Mouse (Mus musculus) small intestine, adult 2 months (tissue): ENCODE data around the gene 1700014D04Rik. TPM values are rescaled to one million over a fixed set of nuclear protein-coding genes. Genes with fewer than 3 reads are reported as not detected.
"Not testable (repeated sequence)": the region's sequence is repeated elsewhere in the genome, so short reads cannot be mapped to it uniquely, and the experiment has no call there.

Experiments
- H3K27ac ChIP-seq: fragments of 200-500 bp; 2 replicates; pipeline ENCODE4 v1.5.1; 2012; ENCODE audit warnings: low read depth, low read length, control low read depth, inconsistent platforms; ENCODE audit not compliant: insufficient read depth
- H3K27me3 ChIP-seq: fragments of 200-500 bp; 2 replicates; pipeline ENCODE4 v1.6.1; 2012; ENCODE audit warnings: mild to moderate bottlenecking, moderate library complexity, low read length, inconsistent platforms; ENCODE audit not compliant: control insufficient read depth, insufficient read depth
- H3K36me3 ChIP-seq: fragments of 200-500 bp; 2 replicates; pipeline ENCODE4 v1.6.1; 2012; ENCODE audit warnings: mild to moderate bottlenecking, low read length, control low read depth, inconsistent platforms; ENCODE audit not compliant: control insufficient read depth, insufficient read depth
- H3K4me1 ChIP-seq: fragments of 200-500 bp; 2 replicates; pipeline ENCODE4 v1.6.1; 2012; ENCODE audit warnings: low read length, inconsistent platforms, mixed read lengths; ENCODE audit not compliant: control insufficient read depth, insufficient read depth, insufficient read length
- H3K4me3 ChIP-seq: fragments of 200-500 bp; 2 replicates; pipeline ENCODE4 v1.5.1; 2012; ENCODE audit warnings: low read depth, mild to moderate bottlenecking, control low read depth, inconsistent platforms, low read length, moderate library complexity
- CTCF ChIP-seq: fragments of 200-500 bp; IDR thresholded peaks from 2 replicates; pipeline ENCODE4 v1.5.1; 2012; ENCODE audit warnings: low read depth, mild to moderate bottlenecking, control low read depth, inconsistent platforms, low read length, moderate library complexity, mixed read lengths; ENCODE audit not compliant: insufficient replicate concordance, insufficient read length; ENCODE audit errors: extremely low read depth
- POLR2A ChIP-seq: fragments of 200-500 bp; IDR thresholded peaks from 2 replicates; pipeline ENCODE4 v1.6.1; 2012; ENCODE audit warnings: low read depth, mild to moderate bottlenecking, control low read depth, inconsistent platforms, low read length, moderate library complexity
- WGBS: fragments of 180-500 bp; shearing (Covaris S2); methylation state at CpG from one replicate; pipeline ENCODE4 v1.1.7; 2018; 5-methylcytosine and 5-hydroxymethylcytosine counted together
- polyA plus RNA-seq: library from polyadenylated mRNA; depleted of rRNA; stranded (reverse); fragments of >200 nt; gene quantifications from 2 replicates; pipeline ENCODE4 v1.2.3, GENCODE M21; 2012; rRNA removed

Gene 1700014D04Rik
- polyA plus RNA-seq, 1 experiment = not detected

GRCm38 (mm10) chr13:59703514-59703913 lies 43.0 kb downstream of the 1700014D04Rik start:
- Histone ChIP-seq H3K27me3 (no peaks in the 10 kb centered on the region), H3K4me3 (no peak overlapping the region), H3K36me3 (no peaks in the 10 kb centered on the region), H3K27ac (no peak overlapping the region), H3K4me1 (no peaks in the 10 kb centered on the region)
- WGBS = 84% methylated on average over 12 of the region's 12 CpGs
- no peak for TF ChIP-seq POLR2A
- no peak for TF ChIP-seq CTCF

- WGBS = 65% methylated on average over 1 of the region's 1 CpGs
- H3K4me1 ChIP-seq, H3K27me3 ChIP-seq, H3K4me3 ChIP-seq, H3K36me3 ChIP-seq, H3K27ac ChIP-seq: not testable (repeated sequence)
Observed at GRCm38 (mm10) chr13:59700137-59700536, 46.4 kb downstream of the 1700014D04Rik start.

DNA sequence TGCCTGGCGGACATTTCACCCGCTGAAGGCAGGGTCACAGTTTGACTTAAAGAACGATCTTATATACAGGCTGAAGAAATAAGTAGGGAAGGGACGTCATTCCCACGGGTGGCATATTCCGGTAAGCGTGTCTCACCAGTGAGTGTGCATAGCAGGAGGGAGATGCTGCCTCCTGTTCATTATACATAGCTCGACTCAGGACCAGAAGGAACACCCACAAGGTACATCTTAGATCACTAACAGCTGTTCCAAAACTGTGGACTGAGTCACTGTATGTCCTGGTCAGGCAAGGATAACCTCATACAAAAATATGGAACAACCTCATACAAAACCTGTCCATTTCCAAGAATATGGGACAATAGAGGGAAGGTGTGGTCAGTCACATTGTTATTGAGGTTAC lies 47.4 kb downstream of the 1700014D04Rik start:
- Histone ChIP-seq H3K4me3 (no peak overlapping the region), H3K27ac (no peak overlapping the region), H3K27me3 (no peaks in the 10 kb centered on the region), H3K4me1 (no peaks in the 10 kb centered on the region), H3K36me3 (no peaks in the 10 kb centered on the region)
- no peak for TF ChIP-seq CTCF
- TF ChIP-seq POLR2A = no peak
- 87% methylated on average over 8 of the region's 8 CpGs for WGBS

GRCm38 (mm10) chr13:59695781-59696180 lies 50.8 kb downstream of the 1700014D04Rik start:
- H3K4me1 ChIP-seq = no peaks in the 10 kb centered on the region
- 81% methylated on average over 7 of the region's 7 CpGs for WGBS
- H3K27me3 ChIP-seq = no peaks in the 10 kb centered on the region
- TF ChIP-seq POLR2A (no peak), CTCF (no peak)
- H3K27ac ChIP-seq = no peak overlapping the region
- no peak overlapping the region for H3K4me3 ChIP-seq
- no peaks in the 10 kb centered on the region for H3K36me3 ChIP-seq

DNA sequence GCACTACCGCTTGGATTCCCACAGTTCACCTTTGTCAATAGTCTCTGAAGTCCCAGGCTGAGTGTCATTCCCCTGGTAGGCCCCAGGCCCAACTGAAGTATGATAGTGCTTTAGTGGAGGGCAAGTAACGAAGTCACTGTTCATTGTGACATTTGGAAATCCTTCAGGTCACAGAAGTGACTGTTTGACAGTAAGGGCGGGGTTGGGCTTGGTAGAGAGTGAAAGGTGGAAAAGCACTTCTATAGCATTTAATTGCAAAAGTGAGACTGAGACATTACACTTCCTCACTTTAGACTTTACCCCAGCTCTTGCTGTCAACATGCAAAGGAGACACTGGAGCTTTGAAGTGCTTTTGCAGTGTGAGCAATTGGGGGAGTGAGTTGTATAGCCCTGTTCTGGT lies 52.5 kb downstream of the 1700014D04Rik start, which contains the start of gene 4921517D22Rik:
Gene 4921517D22Rik (minus strand): TSS at position 101 of the 400 bp plus-strand sequence.
- Histone ChIP-seq H3K27ac (no peak within 1 kb of the TSS), H3K36me3 (no peaks in the 10 kb centered on the region), H3K27me3 (no peaks in the 10 kb centered on the region), H3K4me1 (no peaks in the 10 kb centered on the region), H3K4me3 (no peak within 1 kb of the TSS)
- TF ChIP-seq CTCF (no peak), POLR2A (no peak)
- 87% methylated on average over 3 of the region's 3 CpGs for WGBS

DNA sequence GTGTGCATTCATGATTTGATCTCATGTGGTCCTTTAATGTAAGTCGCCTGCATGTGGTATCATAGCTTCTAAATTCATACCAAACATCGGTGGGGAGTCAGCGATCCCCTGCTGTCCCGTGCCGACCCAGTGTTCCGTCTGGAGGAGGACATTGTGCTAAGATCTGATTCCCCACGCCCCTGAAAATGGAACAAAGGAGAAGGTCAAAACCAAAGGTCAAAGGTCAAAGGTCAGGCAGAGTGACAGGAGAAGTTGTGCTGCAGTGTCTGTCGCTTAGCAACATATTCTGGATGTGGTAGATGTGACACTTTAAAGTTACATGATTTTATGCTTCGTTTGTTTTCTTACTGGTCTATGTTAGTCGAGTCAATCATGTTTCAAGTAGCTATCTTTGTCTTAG lies 55.1 kb downstream of the 1700014D04Rik start:
- H3K4me3 ChIP-seq = no peak overlapping the region
- no peaks in the 10 kb centered on the region for H3K4me1 ChIP-seq
- no peaks in the 10 kb centered on the region for H3K36me3 ChIP-seq
- H3K27ac ChIP-seq = no peak overlapping the region
- WGBS = 77% methylated on average over 10 of the region's 10 CpGs
- TF ChIP-seq CTCF (no peak), POLR2A (no peak)
- no peaks in the 10 kb centered on the region for H3K27me3 ChIP-seq

Other genes with a start within 250 kb of the 1700014D04Rik start
- gene Agtpbp1, start 161.5 kb downstream of the 1700014D04Rik start, polyA plus RNA-seq = 1.7 and 2.9 TPM in 2 replicates
- gene Naa35, start 161.5 kb downstream of the 1700014D04Rik start, polyA plus RNA-seq = 20.2 and 31.3 TPM in 2 replicates
- 25.2 and 29.1 TPM in 2 replicates for gene Golm1, start 70.9 kb downstream of the 1700014D04Rik start, polyA plus RNA-seq
- not detected in 2 replicates for gene 4921517D22Rik, start 52.6 kb downstream of the 1700014D04Rik start, polyA plus RNA-seq
- gene Spata31d1a, start 36.4 kb downstream of the 1700014D04Rik start, polyA plus RNA-seq = not detected in 2 replicates
- gene Spata31d1b, start 34.5 kb downstream of the 1700014D04Rik start, polyA plus RNA-seq = not detected in 2 replicates
- not detected in 2 replicates for gene Spata31d1d, start 15.0 kb downstream of the 1700014D04Rik start, polyA plus RNA-seq
- gene Isca1, start 23.1 kb upstream of the 1700014D04Rik start, polyA plus RNA-seq = 28.8 and 40.1 TPM in 2 replicates
- not detected in 2 replicates for gene Gm49354, start 35.5 kb upstream of the 1700014D04Rik start, polyA plus RNA-seq
- 11.7 and 33.3 TPM in 2 replicates for gene Tut7, start 76.4 kb upstream of the 1700014D04Rik start, polyA plus RNA-seq